Mouse (Mus musculus): ENCODE measurements at regions not wholly inside any gene's neighbourhood (a gene's known extent, or its start where the extent isn't known, plus 50 kb on each side); places are given as distances from the start of the nearest gene placed in this dataset.

- ATAC-seq (replicated peaks; ENCODE audit: low read depth, poor library complexity, severe bottlenecking): no peak
Observed at GRCm38 (mm10) chr12:109539046-109539445, 61.1 kb downstream of the Rtl1 start.

GRCm38 (mm10) chr12:109538641-109539040 lies 61.5 kb downstream of the Rtl1 start:
- ATAC-seq (replicated peaks; ENCODE audit: low read depth, poor library complexity, severe bottlenecking): no peak

GRCm38 (mm10) chr12:109536536-109536935 lies 63.6 kb downstream of the Rtl1 start:
- ATAC-seq (replicated peaks; ENCODE audit: low read depth, poor library complexity, severe bottlenecking): no peak

GRCm38 (mm10) chr12:109532392-109532791 lies 67.7 kb downstream of the Rtl1 start:
- ATAC-seq (replicated peaks; ENCODE audit: low read depth, poor library complexity, severe bottlenecking): no peak

GRCm38 (mm10) chr12:109531347-109532023 lies 68.6 kb downstream of the Rtl1 start:
- ATAC-seq (replicated peaks; ENCODE audit: low read depth, poor library complexity, severe bottlenecking): peak; percentile 28

- peak; percentile 62 for ATAC-seq (replicated peaks; ENCODE audit: low read depth, poor library complexity, severe bottlenecking)
Observed at GRCm38 (mm10) chr12:109530215-109531050, 69.7 kb downstream of the Rtl1 start.

GRCm38 (mm10) chr12:109529501-109529900 lies 70.6 kb downstream of the Rtl1 start:
- no peak for ATAC-seq (replicated peaks; ENCODE audit: low read depth, poor library complexity, severe bottlenecking)

GRCm38 (mm10) chr12:109528966-109529365 lies 71.2 kb downstream of the Rtl1 start:
- no peak for ATAC-seq (replicated peaks; ENCODE audit: low read depth, poor library complexity, severe bottlenecking)

- ATAC-seq (replicated peaks; ENCODE audit: low read depth, poor library complexity, severe bottlenecking): no peak
Observed at GRCm38 (mm10) chr12:109528263-109528545, 71.9 kb downstream of the Rtl1 start.

GRCm38 (mm10) chr12:109527414-109528262 lies 72.5 kb downstream of the Rtl1 start:
- ATAC-seq (replicated peaks; ENCODE audit: low read depth, poor library complexity, severe bottlenecking): no peak

- peak; percentile 67 for ATAC-seq (replicated peaks; ENCODE audit: low read depth, poor library complexity, severe bottlenecking)
Observed at GRCm38 (mm10) chr12:109525613-109526012, 73.0 kb downstream of the Dlk1 start.

GRCm38 (mm10) chr12:109521199-109521780 lies 68.7 kb downstream of the Dlk1 start:
- no peak for ATAC-seq (replicated peaks; ENCODE audit: low read depth, poor library complexity, severe bottlenecking)

GRCm38 (mm10) chr12:109520414-109520813 lies 67.8 kb downstream of the Dlk1 start:
- no peak for ATAC-seq (replicated peaks; ENCODE audit: low read depth, poor library complexity, severe bottlenecking)

GRCm38 (mm10) chr12:109519838-109520237 lies 67.2 kb downstream of the Dlk1 start:
- no peak for ATAC-seq (replicated peaks; ENCODE audit: low read depth, poor library complexity, severe bottlenecking)

- no peak for ATAC-seq (replicated peaks; ENCODE audit: low read depth, poor library complexity, severe bottlenecking)
Observed at GRCm38 (mm10) chr12:109518413-109519021, 65.9 kb downstream of the Dlk1 start.

GRCm38 (mm10) chr12:109517764-109518163 lies 65.1 kb downstream of the Dlk1 start:
- no peak for ATAC-seq (replicated peaks; ENCODE audit: low read depth, poor library complexity, severe bottlenecking)

GRCm38 (mm10) chr12:109516961-109517360 lies 64.3 kb downstream of the Dlk1 start:
- no peak for ATAC-seq (replicated peaks; ENCODE audit: low read depth, poor library complexity, severe bottlenecking)

GRCm38 (mm10) chr12:109514292-109514818 lies 61.7 kb downstream of the Dlk1 start:
- no peak for ATAC-seq (replicated peaks; ENCODE audit: low read depth, poor library complexity, severe bottlenecking)
